Mouse (Mus musculus) activated CD4-positive, CD25-positive, alpha-beta regulatory T cell, adult 9 weeks (primary cell): ENCODE data around the gene 2610042L04Rik. TPM values are rescaled to one million over a fixed set of nuclear protein-coding genes. Genes with fewer than 3 reads are reported as not detected.

ENCODE experiments used
- polyA plus RNA-seq: library from polyadenylated mRNA; unstranded; fragments of 100-300 nt; shearing (Covaris generic); gene quantifications from one replicate; pipeline ENCODE4 v1.2.1, GENCODE M21; 2017

2610042L04Rik gene
- polyA plus RNA-seq, result 3.4 TPM

DNA sequence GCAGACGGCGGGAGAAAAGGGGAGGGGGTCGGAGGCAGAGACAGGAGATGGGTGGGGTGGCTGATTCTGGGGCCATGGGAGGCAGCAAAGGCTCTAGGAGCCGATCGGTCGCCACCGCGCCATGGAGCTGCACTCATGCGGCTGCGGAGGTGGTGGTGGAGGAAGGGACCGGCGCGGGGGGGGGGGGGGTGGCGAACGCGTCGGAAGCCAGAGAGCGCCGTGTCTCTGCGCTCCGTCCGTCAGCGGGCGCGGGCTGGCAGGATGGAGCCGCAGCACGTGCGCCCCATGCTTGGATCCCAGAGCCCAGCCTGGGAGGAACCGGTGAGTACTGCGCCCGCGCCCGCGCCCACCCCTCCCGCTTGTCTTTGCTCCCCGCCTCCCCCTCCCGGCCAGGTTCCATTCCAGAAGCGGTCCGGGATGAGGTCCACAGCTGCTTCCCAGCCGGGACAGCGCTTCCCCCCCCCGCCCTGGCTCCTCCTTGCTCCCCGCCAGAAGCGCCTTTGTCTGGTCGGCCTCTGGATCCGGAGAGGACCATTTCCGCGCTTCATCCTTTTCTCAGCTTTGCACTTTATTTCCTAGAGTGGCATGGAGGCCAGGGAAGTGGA lies at the start of gene 2610042L04Rik:
TSS of gene 2610042L04Rik (plus strand) at position 288 of the 605 bp plus-strand sequence.

DNA sequence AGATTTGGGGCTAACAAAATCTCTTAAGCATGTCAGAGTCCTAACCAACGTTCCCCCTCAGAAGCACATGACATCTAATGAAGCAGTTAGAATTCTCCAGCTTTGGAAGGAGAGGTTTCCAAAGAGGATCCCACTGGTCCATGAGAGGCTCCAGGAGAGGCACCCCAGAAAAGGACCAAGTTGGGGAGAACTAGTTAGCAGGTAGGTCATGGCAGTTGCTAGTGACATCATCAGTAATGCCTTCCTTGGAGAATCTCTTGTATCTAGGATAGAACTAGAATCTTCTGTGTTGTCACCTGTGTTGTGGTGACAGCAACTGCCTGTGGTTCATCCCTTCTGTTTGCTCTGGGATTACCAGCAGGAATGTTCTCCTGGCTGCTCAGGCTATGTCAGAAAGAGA lies 17.6 kb upstream of the 2610042L04Rik start, which contains the start of gene Gm3149:
TSS of gene Gm3149 (plus strand) at position 301 of the 400 bp plus-strand sequence.

DNA sequence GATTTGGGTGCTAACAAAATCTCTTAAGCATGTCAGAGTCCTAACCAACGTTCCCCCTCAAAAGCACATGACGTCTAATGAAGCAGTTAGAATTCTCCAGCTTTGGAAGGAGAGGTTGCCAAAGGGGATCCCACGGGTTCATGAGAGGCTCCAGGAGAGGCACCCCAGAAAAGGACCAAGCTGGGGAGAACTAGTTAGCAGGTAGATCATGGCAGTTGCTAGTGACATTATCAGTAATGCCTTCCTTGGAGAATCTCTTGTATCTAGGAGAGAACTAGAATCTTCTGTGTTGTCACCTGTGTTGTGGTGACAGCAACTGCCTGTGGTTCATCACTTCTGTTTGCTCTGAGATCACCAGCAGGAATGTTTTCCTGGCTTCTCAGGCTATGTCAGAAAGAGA lies 62.7 kb downstream of the 2610042L04Rik start, which contains the start of gene Gm3159:
TSS of gene Gm3159 (plus strand) at position 301 of the 400 bp plus-strand sequence.

Other genes with a start within 250 kb of the 2610042L04Rik start
- 1.8 TPM for gene Gm8108, start 224.2 kb upstream of the 2610042L04Rik start, polyA plus RNA-seq
- gene Gm3127, start 169.7 kb upstream of the 2610042L04Rik start, polyA plus RNA-seq, result not detected
- 3.0 TPM for gene Gm2974, start 152.2 kb upstream of the 2610042L04Rik start, polyA plus RNA-seq
- gene Gm3138, start 85.1 kb upstream of the 2610042L04Rik start, polyA plus RNA-seq, result not detected
- gene Gm3149, start 17.5 kb upstream of the 2610042L04Rik start, polyA plus RNA-seq, result not detected
- not detected for gene Gm3159, start 62.8 kb downstream of the 2610042L04Rik start, polyA plus RNA-seq
- gene Gm3164, start 80.7 kb downstream of the 2610042L04Rik start, polyA plus RNA-seq, result 3.0 TPM
- gene Gm3173, start 96.2 kb downstream of the 2610042L04Rik start, polyA plus RNA-seq, result 1.8 TPM
- not detected for gene Gm3182, start 147.0 kb downstream of the 2610042L04Rik start, polyA plus RNA-seq
- not detected for gene Gm3047, start 220.6 kb downstream of the 2610042L04Rik start, polyA plus RNA-seq